ENCODE assay signal across 10 mouse cellular contexts in the genomic region with DNA sequence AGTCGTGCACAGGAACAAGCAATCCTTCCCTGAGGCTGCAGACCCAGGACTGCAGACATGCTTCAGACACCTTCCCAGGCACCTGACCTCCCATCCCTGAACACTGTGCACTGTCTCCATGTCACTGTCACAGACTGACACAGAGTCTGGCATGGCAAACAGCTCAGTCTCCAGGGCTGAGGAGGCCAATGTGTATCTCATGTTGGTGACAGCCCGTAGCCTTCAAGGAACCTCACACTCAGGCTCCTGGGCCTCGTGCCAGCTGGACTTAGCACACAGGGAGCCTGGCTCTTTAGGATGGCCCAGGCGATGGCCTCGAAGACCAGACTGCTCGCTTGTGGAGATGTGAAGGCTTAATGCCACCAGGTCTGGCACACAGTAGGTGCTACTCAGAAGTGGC. TPM values are rescaled to one million over a fixed set of nuclear protein-coding genes. Genes with fewer than 3 reads are reported as not detected.
DNase-seq lines count a peak whose midpoint lies in the region; ATAC-seq lines count a peak whose summit lies in the region.
"Had no signal": no experiment of that assay in that cellular context is flagged by ENCODE, and none has a peak within 500 bp of the region (broad histone marks: within the 10 kb centered on the region; RNA-seq: fewer than 3 reads in every experiment).

No protein-coding gene starts in this region.

- peak; percentile 47 for ATAC-seq in cerebellum, adult (ENCODE audit: insufficient number of reproducible peaks, low FRiP score, low TSS enrichment)

- no peak for DNase-seq in cerebellum, postnatal 4 days (ENCODE audit: low spot score in 2 of 2)
- DNase-seq in testis, postnatal 10 days (ENCODE audit: low spot score) = peak; percentile 76
- no peak for DNase-seq in testis, postnatal 14 days (ENCODE audit: low spot score)
- peak; percentile 15 to 20 for DNase-seq in gastrocnemius, postnatal 36 days
- peak; percentile 72 for DNase-seq in ovary, postnatal 36 days (ENCODE audit: low spot score)
- no peak for DNase-seq in B cell, adult 2 months
- no peak for DNase-seq in c-Kit-positive CD71-positive TER-119-positive erythroid progenitor cells, embryonic 14.5 days (ENCODE audit: low spot score)
- DNase-seq: liver, embryonic 13.5 days had no signal

- intact Hi-C loops in gastrocnemius, postnatal 36 days (cut with DNase I) = no loop called here

RNA-seq across cellular contexts. Expression of a gene that starts 27.4 kb away (rescaled TPM):
- not detected for total RNA-seq in gastrocnemius, postnatal 36 days (2021)
- total RNA-seq: heart, postnatal 25 days had no signal

RNA-seq across cellular contexts. Expression of a gene that starts 37.6 kb away (rescaled TPM):
- total RNA-seq in gastrocnemius, postnatal 36 days (2021) = 1 to 10 TPM in 1 of 2 experiments, under 1 TPM in 1; 0.86 to 1.3 TPM

Comparison
In these comparisons a context has a peak if more than half of its experiments do, and no peak if none do; other contexts are left out.
1. DNase-seq: peak in testis, postnatal 10 days (single experiment), gastrocnemius, postnatal 36 days (2 of 2) and ovary, postnatal 36 days (single experiment); none in cerebellum, postnatal 4 days (0 of 2), testis, postnatal 14 days (single experiment), B cell, adult 2 months (0 of 2) and c-Kit-positive CD71-positive TER-119-positive erythroid progenitor cells, embryonic 14.5 days (single experiment).